Mouse (Mus musculus) CH12.LX (cell line): ENCODE data around the gene Zcchc24.

Experiments used
- CTCF ChIP-seq, 2 experiments: IDR thresholded peaks in 1 of 2; conservative IDR thresholded peaks in 1 of 2; 2 replicates each; pipeline ENCODE4 v1.5.1; 2011 to 2012; ENCODE audit warnings: low read depth in 2 of 2, low read length in 2 of 2, improper control_type of control experiment in 1 of 2, inconsistent platforms in 1 of 2, mild to moderate bottlenecking in 1 of 2, moderate library complexity in 1 of 2
- EP300 ChIP-seq: IDR thresholded peaks from 2 replicates; pipeline ENCODE4 v1.6.1; 2011; ENCODE audit warnings: low read length, improper control_type of control experiment
- HCFC1 ChIP-seq: IDR thresholded peaks from 2 replicates; pipeline ENCODE4 v1.6.1; 2012; ENCODE audit warnings: low read depth, mild to moderate bottlenecking, inconsistent platforms, low read length, improper control_type of control experiment
- POLR2A ChIP-seq: IDR thresholded peaks from 2 replicates; pipeline ENCODE4 v1.6.1; 2011; ENCODE audit warnings: low read depth, mild to moderate bottlenecking, improper control_type of control experiment, low read length
- RAD21 ChIP-seq: IDR thresholded peaks from 2 replicates; pipeline ENCODE4 v1.6.1; 2011; ENCODE audit warnings: low read depth, mild to moderate bottlenecking, low read length, improper control_type of control experiment, moderate library complexity
- SMC3 ChIP-seq: IDR thresholded peaks from 2 replicates; pipeline ENCODE4 v1.6.1; 2011; ENCODE audit warnings: low read depth, low read length, improper control_type of control experiment
- TCF12 ChIP-seq: IDR thresholded peaks from 2 replicates; pipeline ENCODE4 v1.6.1; 2014; ENCODE audit warnings: low read depth, mild to moderate bottlenecking, inconsistent platforms, low read length, improper control_type of control experiment
- UBTF ChIP-seq: IDR thresholded peaks from 2 replicates; pipeline ENCODE4 v1.6.1; 2012; ENCODE audit warnings: low read depth, mild to moderate bottlenecking, inconsistent platforms, low read length, improper control_type of control experiment, moderate library complexity
- ZC3H11A ChIP-seq: IDR thresholded peaks from 2 replicates; pipeline ENCODE4 v1.6.1; 2012; ENCODE audit warnings: low read depth, mild to moderate bottlenecking, inconsistent platforms, low read length, improper control_type of control experiment
- ZMIZ1 ChIP-seq: IDR thresholded peaks from 2 replicates; pipeline ENCODE4 v1.6.1; 2012; ENCODE audit warnings: low read depth, mild to moderate bottlenecking, inconsistent platforms, low read length, improper control_type of control experiment

GRCm38 (mm10) chr14:25739957-25740565, 28.8 kb downstream of the Zcchc24 start:
- TF ChIP-seq POLR2A, result no peak
- no peak for TF ChIP-seq SMC3
- no peak for TF ChIP-seq CTCF (conservative IDR thresholded peaks at IDR 0.05 in 1 of 2, IDR thresholded peaks at IDR 0.05 in 1 of 2; ENCODE audit: low read depth in 2 of 2, low read length in 2 of 2)
- no peak for TF ChIP-seq HCFC1
- no peak for TF ChIP-seq RAD21
- no peak for TF ChIP-seq ZMIZ1
- TF ChIP-seq EP300, result no peak
- no peak for TF ChIP-seq UBTF
- TF ChIP-seq ZC3H11A, result no peak
- no peak for TF ChIP-seq TCF12
